Mouse (Mus musculus) thymus, postnatal 36 days (tissue): Measurements from ENCODE around the gene Lpar5.

ENCODE experiments used
- DNase-seq, 2 experiments: peaks; one replicate each; pipeline ENCODE4 v3.0.0; 2022; ENCODE audit warnings: mixed read lengths in 2 of 2

The Lpar5 gene

DNA sequence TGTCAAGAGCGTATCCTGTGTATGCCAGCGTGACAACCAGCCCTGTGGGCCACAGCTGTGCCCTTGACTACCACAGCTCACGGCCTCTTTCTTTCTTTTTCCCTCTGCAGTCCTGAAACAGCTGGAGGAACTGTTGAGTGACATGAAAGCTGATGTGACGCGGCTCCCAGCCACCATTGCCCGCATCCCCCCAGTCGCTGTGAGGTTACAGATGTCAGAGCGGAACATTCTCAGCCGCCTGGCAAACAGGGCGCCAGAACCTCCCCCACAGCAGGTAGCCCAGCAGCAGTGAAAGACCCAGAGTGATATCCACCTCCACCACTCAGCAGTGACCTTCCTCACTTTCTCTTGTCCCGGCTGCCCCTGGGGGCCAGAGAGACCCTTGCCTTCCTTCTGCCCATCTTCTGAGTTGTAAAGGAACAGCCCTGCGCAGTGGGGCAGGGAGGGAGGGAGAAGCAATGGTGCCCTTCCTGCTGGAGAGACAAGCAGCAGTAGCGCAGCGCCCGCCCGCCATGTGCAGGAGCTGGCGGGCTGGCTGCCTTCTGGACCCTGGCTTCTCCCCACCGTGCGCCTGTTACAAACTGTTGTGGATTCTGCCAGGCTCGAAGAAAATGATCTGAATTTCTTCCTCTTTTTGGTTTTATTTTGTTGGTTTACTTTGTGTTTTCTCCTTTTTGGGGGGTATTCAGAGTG is 62.1 kb downstream of the Lpar5 start:
- DNase-seq: peak; percentile 27 to 56

DNA sequence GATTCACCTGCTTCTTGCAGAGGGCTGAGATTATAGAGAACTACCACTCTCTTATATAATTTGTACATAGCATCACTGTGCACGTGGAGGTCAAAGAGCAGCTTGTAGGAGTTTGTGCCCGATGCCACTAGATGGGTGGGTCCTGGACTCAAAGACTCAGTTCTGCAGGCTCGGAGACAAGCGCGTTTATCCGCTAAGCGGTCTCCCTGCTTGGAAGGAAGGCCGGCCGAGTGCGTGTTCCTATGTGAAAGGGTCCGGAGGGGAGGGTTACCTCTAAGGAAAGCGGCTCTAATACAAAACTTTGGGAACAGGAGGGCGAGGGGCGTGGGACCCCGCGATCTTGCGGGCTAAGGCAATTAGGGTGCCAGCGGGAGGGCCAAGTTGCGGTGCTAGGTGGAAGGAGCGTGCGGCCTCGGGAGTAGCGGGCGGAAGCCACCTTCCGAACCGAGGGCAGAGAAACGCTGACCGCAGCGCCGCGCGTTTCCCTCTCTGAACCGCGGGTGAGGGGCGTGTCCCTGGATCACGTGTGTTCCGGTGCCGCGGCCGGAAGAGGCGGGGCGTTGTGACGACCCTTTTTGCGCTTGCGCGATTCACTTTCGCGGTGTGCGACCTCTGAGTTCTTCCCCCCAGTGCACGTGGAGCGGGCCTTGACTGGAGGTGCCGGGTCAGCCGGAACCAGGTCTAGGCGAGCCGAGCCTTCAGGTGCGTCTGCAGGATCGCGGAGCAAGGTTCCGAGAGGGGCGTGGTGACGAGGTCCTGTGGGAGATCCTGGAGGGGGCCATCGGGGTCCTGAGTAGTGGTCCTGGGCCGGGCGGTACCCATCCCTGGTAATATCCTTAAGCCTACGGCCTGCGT is 63.8 kb downstream of the Lpar5 start, which contains the start of gene Nop2:
Gene Nop2 (plus strand): TSS at position 608 of the 855 bp plus-strand sequence.
- peak; percentile 86 to 89 for DNase-seq
